Mouse (Mus musculus) lung, postnatal 36 days (tissue): Measurements from ENCODE around the gene Slco3a1.
A peak's percentile ranks its signal among the peaks of the same experiment; 100 is the strongest.

Experiments
- DNase-seq: peaks from one replicate; pipeline ENCODE4 v3.0.0; 2022; ENCODE audit warnings: mixed read lengths

The Slco3a1 gene

GRCm38 (mm10) chr7:74554608-74555311, at the start of gene Slco3a1:
TSS of gene Slco3a1 (minus strand) at chr7:74554780.
- peak; percentile 89 for DNase-seq

DNA sequence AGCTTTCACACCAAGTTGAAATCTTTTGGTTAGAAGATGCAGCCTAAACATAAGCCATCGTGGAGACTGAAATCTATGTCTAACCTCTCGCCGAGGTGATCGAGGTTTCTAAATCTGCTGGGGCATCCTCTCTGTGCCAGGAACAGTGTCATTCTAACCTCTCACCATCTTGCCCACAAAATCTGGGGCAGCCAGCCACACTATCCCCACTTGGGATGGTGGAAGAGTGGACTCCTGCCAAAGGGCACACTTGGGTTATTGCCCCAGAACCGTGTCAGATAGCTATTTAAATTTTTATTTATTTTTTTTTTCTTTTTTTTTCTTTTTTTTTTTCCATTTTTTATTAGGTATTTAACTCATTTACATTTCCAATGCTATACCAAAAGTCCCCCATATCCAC, 46.4 kb upstream of the Slco3a1 start:
- DNase-seq = no peak

- DNase-seq = no peak
These were observed 24.8 kb upstream of the Slco3a1 start for GRCm38 (mm10) chr7:74579411-74579810.

GRCm38 (mm10) chr7:74575678-74576077, 21.1 kb upstream of the Slco3a1 start:
- DNase-seq = no peak

GRCm38 (mm10) chr7:74555416-74555815, 836 bp upstream of the Slco3a1 start:
- peak; percentile 79 for DNase-seq

- peak; percentile 48 for DNase-seq
These were observed 479 bp downstream of the Slco3a1 start for GRCm38 (mm10) chr7:74554041-74554561.

- no peak for DNase-seq
These were observed 1.4 kb downstream of the Slco3a1 start for GRCm38 (mm10) chr7:74553111-74553650.

- no peak for DNase-seq
These were observed 2.0 kb downstream of the Slco3a1 start for GRCm38 (mm10) chr7:74552546-74552945.

DNA sequence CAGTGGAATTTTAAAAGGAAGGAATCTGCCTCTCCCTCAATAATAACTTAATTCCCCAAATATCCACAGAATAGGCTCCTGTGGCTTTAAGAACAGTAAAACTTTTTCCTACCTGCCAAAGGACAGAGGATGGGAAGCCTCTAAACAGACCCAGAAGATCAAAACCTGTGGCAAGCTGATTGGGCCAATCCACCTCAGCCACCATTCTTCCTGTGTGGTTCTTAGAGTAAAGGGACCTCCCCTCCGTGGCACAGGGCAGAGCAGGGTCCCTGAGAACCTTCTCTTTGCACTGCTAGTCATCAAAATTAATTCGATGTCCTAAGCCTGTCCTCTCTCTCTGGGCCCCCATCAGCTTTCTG, 2.6 kb downstream of the Slco3a1 start:
- no peak for DNase-seq

DNA sequence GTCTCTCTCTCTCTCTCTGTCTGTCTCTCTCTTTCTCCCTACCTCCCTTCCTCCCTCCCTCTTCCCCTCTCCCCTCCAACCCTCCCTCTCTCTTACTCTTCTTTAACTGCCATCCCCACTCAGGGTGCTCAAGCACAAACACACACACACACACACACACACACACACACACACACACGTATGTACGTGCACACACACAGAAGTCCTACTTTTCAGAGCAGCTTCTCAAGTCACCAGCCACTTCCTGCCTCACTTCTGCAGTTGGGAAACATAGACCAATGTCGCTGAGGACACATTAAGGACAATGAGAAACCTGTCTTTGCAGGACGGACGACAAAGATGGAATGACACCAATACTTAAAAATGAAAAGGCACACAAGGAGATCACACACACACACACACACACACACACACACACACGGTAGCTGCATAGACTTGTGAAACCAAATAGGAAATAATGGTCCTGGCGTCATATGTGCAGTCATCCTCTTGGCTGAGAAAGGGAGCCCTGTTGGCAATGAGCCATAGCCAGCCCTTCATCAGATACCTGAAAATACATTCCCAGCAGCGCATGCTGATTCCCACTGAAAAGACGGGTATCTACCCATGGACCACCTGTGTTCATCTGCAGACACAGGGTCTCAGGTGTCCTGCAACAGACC, 3.1 kb downstream of the Slco3a1 start:
- no peak for DNase-seq

DNA sequence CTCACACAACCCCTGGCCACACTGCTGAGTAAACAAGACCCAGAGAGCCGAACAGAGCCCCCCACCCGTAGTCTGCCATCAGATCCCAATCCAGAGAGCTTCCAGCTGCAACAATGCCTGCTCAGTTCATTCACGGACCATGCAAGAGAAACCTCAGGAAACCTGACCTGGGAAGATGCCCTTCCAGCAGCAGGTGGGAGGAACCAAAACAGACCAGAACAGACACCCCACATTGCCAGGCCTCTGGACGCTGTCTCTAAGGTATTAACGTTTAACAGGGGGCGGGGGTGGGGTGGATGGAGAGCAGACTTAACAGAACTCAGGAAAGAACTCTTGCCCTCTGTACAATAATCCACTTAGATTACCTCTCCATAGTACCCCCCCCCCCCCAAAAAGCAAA, 4.9 kb downstream of the Slco3a1 start:
- DNase-seq = no peak

DNA sequence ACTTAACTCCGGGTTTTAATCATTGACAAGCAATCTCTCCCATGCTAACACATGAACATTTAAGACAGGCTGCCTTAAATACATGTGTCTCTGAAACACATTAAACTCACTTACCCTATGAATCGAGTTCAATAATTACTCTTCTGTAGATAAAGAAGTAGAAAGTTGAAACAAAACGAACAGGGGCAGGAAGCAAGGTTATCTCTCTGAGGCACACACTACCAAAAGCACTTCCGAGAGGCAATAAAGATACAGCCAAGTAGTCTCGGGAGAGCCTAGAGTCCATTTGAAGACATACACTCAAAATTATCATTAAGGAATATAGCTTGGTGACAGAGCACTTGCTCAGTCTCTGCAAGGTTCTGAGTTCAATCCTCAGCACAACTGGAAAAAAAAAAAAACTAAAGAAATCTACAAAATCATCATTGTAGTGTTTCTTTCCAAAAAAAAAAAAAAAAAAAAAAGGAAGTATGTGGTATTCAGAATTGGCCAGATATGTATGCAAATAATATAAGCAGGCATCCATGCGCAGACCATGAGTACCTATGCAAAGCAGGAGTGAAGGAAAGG, 5.5 kb downstream of the Slco3a1 start:
- DNase-seq = no peak

GRCm38 (mm10) chr7:74546691-74547090, 7.9 kb downstream of the Slco3a1 start:
- DNase-seq = no peak

GRCm38 (mm10) chr7:74545498-74545990, 9.0 kb downstream of the Slco3a1 start:
- no peak for DNase-seq

- no peak for DNase-seq
These were observed 10.3 kb downstream of the Slco3a1 start for GRCm38 (mm10) chr7:74544306-74544705.

DNA sequence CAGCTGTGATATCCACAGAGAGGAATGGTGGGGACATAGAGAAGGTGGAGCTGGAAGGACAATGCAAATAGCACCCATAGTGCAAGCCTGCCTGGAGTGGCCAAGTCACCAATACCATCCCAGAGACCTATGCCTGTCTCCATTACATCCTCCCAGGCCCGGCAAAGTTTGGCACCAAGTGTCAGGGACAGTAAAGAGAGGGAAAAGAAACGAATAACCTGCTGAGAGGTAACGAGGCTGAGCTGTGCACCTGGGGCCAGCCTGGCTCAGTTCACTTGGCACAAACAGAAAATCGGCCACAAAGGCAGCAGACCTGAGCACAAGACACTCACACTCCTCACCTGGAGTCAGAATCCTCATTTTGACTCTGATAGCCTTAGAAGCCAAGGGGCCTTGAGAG, 12.6 kb downstream of the Slco3a1 start:
- DNase-seq = no peak

GRCm38 (mm10) chr7:74540933-74541725, 13.5 kb downstream of the Slco3a1 start:
- DNase-seq = no peak

- DNase-seq = peak; percentile 83
These were observed 18.4 kb downstream of the Slco3a1 start for GRCm38 (mm10) chr7:74536186-74536585.

DNA sequence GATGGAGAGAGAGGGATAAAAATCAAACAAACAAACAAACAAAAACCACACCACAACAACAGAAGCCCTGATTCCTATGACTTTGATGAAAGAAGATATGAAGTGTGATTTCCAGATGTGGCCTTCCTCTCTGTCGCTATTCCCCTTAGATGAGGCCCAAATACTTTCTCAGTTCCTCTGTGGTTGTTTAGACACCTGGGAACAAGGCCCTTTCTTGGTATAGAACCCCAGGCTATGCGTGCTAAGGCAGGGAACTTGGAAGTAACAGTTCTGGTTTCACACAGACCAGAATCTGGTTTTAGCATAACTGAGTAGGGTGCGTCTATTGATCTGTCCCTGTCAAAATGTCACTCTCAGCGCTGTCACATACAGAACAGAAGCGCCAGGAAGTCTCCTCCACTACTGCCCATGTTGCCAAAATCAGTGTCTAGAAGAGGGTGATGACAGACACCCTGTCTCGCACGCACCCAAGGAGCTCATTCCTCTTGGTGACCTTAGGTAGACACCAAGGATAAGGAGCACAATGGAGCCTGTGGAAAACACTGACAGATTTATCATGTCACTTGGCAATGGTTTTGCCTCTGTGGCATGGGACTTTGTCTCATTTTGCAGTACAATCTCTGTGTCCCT, 23.0 kb downstream of the Slco3a1 start:
- DNase-seq = no peak

DNA sequence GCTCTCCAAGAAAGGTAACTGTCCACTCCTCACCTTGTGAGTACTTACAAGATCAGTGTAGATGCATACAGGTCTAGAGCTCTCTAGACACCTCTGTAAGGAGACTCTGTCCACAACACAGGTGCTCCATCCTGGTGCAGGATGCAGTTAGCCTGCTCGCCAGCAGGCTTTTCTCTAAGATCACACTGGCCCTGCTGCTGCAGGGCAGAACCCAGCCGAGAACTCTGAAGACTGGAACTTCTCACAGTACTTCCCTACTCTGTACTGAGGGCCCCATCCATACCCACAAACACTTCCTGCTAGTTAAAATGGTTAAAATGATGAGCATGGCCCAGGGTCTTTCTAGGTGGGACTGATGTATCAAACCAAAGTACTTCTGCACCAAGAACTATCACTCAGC, 24.7 kb downstream of the Slco3a1 start:
- DNase-seq = no peak

DNA sequence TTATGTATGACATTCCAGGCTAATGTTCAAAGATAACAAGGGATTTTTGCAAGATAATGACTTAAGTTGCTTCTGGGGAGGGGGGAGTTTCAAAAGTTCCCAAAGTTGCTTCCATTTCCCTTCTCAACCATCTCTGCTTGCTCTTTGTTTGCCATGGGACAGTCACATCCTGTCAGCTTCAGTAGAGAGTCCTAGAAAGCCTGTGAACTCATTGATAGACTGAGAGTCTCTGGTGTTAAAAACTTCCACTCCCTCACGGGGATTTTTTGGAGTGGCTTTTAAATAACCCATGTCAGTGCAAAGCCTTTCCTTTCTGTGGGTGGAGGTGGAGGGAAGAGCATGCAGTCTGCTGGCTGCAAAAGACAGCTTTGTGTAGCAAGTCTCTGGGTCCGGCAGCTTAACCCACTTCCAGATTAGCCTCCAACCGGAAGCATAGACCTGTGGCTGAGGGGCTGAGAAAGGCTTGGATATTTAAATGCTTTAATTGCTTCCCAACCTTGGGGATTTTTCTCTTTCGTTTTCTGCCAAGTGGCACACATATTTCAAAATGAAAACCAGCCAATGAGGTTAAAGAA, 25.3 kb downstream of the Slco3a1 start:
- DNase-seq = no peak

GRCm38 (mm10) chr7:74528182-74528581, 26.4 kb downstream of the Slco3a1 start:
- DNase-seq = no peak
